Mouse (Mus musculus): ENCODE data around the gene Hbq1a.

Hbq1a gene

GRCm38 (mm10) chr11:32299865-32300264 lies at the start of gene Hbq1a:
Gene Hbq1a, plus strand, starts transcription at chr11:32300069.
- peak; percentile 75 to 83 for DNase-seq (ENCODE audit: low spot score in 2 of 2)

DNA sequence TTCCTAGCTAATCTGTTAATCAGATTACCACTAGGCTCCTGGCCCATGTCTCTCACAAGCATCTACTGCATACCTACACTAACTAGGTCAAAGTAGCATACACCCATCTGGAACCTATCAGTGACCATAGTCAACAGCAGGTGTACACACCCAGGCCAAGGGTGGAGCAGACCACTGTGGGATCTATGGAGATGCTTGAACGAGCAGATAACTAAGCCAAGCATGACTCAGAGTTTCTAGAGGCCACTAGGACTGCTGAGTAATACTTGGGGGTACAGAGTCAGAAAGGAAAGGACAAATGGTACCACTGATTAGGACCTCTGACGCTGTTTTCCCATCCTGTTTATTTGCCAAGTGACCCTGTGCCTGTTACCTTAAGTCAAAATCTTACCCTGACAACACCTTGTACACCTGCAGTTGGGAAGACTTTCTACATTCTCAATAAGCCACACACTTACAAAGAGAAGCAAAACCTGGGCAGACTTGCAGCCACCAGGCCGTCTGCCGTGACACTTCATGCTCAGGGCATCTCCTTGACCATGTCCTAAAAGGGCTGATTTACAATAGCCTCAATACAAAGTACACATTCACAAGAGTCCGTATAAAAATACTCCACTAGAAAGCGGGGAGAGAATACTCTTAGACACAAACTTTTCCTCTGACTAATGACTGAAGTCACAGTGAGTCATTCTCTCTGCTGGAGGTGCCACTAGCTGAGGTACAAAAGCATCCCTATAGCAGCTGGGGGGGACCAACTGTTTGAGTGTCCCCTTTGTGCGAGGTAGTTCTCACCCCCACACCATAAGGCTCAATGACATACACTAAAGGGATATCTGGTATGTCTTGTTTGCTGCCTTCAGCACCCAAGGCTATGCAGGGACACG lies 48.7 kb upstream of the Hbq1a start:
- peak in 1 of 2 experiments; percentile 75 for DNase-seq (ENCODE audit: low spot score in 2 of 2)

DNA sequence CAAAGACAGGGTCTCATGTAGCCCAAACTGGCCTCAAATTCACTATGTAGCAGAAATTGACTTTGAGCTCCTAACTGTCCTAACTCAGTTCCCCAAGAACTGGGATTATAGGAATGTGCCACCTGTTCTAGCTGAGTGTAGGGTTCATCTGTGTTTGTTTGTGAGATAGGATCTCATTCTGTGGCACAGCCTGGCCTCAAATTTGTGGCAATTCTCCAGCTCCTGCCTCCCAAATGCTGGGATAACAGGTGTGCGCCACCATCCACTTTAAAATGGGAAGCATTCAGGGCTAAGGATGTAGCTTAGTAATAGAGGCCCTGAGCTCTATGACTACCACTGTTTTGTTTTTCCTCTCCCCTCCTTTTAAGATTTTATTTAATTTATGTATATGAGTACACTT lies 46.7 kb upstream of the Hbq1a start:
- no peak for DNase-seq (ENCODE audit: low spot score in 2 of 2)

DNA sequence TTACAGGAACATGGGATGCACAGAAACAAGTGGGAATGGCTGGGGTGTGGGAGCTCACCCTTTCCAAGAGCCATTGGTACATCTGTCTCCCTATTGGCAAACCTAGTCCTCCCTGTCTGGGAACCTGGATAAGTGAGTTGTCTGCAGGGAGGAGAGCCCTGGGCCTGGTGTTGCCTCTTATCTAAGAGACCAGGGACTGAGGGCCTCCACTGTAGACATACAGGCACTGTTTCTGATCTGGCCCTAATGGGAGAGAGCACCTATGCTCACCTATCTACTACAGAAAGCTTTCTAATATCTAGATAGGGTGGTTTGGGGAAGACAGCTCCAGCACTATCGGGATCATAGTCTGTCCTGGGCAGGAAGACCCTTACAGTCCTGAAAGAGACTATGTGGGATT lies 43.7 kb upstream of the Hbq1a start:
- peak; percentile 70 to 73 for DNase-seq (ENCODE audit: low spot score in 2 of 2)

DNA sequence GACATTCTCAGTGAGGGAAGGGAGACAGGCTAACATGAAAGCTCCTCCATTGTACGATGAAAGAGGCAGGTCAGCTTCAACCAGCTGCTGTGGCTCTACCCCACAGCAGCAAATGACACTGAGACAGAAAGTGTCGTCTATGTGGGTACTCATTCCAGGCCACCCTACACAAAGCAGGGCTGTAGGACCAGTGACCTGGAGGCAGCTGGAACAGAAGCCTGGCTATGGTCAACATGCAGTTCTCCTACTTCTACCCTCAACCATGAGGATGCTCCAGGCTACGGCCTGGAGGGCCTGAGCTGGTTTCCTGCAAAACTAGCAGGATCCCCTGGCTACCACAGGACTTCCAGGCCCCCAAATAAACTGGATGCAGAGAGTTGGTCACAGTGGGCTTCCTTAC lies 43.3 kb upstream of the Hbq1a start:
- peak in 1 of 2 experiments; percentile 61 for DNase-seq (ENCODE audit: low spot score in 2 of 2)

DNA sequence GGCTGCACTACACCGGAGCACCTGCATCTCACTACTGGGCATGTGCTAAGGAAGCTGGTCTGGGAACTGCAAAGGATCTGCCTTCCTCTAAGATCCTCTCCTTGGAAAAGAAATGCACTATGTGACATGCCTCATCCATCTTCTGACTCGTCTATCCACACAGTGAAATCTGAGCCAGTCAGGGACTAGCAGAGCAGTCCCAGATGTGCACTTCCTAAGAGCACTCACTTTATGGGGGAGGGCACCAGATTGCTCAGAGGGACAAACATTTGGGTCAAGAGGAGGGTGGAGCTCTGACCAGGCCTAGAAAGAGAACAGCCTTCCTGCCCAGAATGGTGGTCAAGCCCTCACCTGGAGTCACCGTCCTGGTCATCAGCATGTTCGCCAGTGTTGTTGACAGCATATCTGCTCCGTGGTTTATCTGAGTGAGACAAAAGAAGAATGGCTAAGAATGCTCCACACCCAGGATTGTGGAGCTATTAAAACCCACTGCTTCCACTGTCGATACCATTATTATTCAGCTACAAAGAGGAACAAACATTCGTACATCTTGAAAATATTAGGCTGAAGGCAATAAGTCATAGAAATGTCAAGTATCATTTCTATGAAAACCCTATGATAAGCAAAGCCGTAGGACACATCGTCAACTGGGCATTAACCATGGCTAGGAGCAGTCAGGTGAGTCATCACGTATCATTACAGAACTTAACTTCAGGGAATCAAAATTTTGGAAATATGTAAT lies 37.0 kb upstream of the Hbq1a start:
- no peak for DNase-seq (ENCODE audit: low spot score in 2 of 2)

- peak in 1 of 2 experiments; percentile 58 for DNase-seq (ENCODE audit: low spot score in 2 of 2)
Observed at GRCm38 (mm10) chr11:32265117-32265738, 34.6 kb upstream of the Hbq1a start.

DNA sequence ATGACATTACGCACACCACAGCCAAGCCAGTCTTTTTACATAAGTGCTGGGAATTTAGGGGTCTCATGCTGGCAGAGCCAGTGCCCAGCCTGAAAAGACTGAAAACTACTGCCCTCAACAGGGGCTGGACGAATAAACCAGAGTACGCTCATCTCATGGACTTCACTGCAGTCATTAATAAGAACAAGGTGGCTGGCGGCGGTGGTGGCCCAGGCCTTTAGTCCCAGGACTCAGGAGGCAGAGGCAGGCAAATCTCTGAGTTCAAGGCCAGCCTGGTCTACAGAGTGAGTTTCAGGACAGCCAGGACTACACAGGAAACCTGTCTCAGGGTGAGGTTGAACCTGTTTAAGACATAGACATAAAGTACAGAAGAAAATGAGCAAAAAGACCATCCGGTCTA lies 33.7 kb upstream of the Hbq1a start:
- DNase-seq (ENCODE audit: low spot score in 2 of 2), result peak in 1 of 2 experiments; percentile 46

DNA sequence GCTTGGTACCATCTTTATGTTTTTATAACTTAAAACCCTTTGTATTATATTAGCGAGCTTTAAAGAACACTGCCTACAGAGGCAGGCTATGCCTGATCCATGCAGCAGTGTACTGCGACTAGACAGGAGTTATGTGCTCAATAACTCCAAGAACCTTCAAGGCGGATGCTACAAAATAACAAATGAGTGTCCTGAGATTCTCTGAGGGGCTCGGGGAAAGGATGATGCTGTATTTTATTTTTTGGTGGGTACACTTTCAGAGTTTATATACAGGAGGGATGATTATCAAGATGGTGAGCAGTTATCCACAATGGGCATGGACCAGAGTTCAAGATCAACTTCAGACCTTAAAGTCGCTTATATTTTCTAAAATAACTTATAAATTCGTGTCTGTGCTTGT lies 33.1 kb upstream of the Hbq1a start:
- no peak for DNase-seq (ENCODE audit: low spot score in 2 of 2)

- DNase-seq (ENCODE audit: low spot score in 2 of 2), result peak; percentile 96 to 97
Observed at GRCm38 (mm10) chr11:32267188-32267884, 32.5 kb upstream of the Hbq1a start, which contains the start of gene Nprl3. Gene Nprl3, minus strand, starts transcription at chr11:32267707.

DNA sequence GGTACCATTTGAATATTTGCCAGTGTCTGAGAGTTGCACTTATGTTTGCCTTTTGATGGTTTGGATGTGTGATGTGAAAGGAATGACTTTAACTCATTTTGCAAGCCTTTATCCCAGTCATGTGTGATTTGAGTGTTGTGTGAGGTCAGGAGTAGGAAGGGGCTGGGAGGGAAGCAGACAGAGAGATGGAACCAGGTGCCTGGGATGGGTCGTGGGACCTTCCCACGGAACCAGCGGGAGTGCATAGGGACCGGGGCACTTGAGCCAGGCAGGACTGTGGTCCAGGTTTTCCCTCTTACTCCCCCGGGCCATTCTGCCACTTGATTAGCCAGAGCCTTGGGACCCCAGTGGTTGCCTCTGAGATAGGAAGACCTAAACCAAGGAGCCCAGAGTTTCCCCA lies 31.9 kb upstream of the Hbq1a start:
- DNase-seq (ENCODE audit: low spot score in 2 of 2), result peak in 1 of 2 experiments; percentile 49

GRCm38 (mm10) chr11:32268952-32269351 lies 30.9 kb upstream of the Hbq1a start:
- DNase-seq (ENCODE audit: low spot score in 2 of 2), result peak in 1 of 2 experiments; percentile 81

GRCm38 (mm10) chr11:32271178-32271577 lies 28.7 kb upstream of the Hbq1a start:
- DNase-seq (ENCODE audit: low spot score in 2 of 2), result no peak

DNA sequence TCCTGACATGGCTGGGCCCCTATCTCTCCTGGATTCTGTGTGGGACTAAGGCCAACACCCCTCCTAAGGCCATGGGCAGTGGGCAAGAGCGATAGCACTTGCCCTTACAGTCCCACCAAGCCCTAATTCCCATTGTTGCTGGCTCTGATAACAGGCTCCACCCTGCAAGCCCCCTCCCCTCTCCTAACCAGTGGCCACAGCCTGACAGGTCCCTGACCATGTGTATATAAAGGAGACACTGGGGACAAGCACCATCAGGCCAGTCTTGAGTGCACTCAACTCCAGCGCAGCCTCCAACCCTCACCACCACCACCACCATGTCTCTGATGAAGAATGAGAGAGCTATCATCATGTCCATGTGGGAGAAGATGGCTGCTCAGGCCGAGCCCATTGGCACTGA lies 23.5 kb upstream of the Hbq1a start, which contains the start of gene Hba-x:
Hba-x (plus strand) TSS at position 54 of the 400 bp plus-strand sequence.
- no peak for DNase-seq (ENCODE audit: low spot score in 2 of 2)

DNA sequence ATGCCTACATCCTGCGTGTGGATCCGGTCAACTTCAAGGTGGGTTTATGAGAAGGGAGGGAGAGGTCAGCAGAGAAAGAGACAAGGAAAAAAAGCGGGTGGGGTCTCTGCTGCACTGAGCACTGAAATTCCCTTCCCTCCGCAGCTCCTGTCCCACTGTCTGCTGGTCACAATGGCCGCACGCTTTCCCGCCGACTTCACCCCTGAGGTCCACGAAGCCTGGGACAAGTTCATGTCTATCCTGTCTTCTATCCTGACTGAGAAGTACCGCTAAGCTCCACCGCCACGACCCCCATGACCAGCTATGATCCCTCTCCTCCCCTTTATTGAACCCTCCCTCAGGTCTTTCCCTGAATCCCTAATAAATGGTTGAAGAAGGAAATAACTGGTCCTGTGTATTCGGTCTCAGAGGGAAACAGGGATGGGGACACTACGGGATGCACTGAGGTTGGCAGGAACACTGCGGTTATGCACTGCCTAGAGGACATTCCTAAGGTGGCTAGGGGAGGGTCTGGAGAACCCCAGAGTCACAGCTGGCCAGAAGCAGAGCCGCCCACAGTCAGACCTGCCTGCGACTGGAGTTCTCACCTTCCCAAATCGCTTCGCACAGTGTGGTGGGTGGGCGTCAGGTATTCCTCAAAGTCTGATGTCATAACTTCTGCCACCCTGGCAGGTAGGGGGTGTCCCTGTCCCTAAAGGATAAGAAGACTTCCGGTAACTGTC lies 22.0 kb upstream of the Hbq1a start:
- no peak for DNase-seq (ENCODE audit: low spot score in 2 of 2)

- no peak for DNase-seq (ENCODE audit: low spot score in 2 of 2)
Observed at GRCm38 (mm10) chr11:32278458-32278957, 21.4 kb upstream of the Hbq1a start.

- DNase-seq (ENCODE audit: low spot score in 2 of 2), result peak in 1 of 2 experiments; percentile 36
Observed at GRCm38 (mm10) chr11:32280646-32281045, 19.2 kb upstream of the Hbq1a start.

DNA sequence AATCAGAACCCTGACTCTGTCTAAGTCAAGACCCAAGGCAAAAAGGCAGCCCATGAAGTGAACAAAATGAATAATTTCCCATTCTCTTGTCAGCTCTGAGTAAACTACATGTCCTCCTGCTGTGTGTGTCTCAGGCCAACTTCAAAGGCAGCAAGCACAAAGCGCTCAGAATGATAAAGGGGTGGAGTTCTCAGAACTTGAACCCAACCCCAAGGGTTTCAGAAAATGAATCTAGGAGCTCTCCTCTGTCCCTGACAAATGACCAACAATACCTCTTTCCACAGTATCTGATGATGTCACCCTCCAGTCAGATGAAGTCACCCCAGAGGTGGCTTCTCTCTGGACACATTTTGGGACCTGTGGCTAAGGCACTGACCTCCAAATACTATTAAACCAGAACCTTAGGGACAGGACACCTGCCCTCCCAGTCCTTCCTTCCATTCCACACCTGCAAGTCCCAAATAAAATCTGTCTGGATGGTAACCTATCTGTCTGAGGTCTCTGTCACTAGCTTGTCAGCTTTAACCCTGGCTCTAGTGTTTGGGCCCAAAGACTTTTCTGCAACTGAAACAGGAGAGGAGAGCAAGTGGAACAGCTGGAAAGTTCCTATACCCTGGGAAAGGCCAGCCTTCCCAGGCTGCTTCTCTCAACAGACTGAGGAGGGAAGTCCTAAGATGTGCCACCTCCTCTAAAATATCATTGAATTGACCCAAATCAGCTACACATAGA lies 18.3 kb upstream of the Hbq1a start:
- DNase-seq (ENCODE audit: low spot score in 2 of 2), result peak in 1 of 2 experiments; percentile 48

DNA sequence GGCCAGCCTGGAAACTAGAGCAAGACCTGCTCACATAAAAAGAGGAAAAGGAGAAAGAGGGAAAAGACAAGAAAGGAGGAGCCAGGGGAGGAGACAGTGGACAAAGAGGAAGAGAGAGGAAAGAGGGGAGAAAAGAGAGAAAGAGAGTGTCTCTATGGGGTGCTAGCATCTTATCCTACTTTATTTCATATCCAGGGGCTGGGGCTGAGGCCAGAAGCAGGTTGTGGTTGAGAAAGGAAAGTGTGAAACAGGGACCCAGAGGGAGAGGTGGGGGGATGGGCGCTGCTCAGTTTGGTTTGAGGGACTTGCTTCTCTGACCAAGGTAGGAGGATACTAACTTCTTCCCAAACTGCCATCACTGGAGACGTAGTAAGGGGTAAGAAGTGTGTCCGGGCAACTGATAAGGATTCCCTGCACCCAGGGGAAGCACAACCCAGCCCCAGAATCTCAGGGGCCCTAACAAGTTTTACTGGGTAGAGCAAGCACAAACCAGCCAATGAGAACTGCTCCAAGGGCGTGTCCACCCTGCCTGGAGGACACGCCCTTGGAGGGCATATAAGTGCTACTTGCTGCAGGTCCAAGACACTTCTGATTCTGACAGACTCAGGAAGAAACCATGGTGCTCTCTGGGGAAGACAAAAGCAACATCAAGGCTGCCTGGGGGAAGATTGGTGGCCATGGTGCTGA lies 16.6 kb upstream of the Hbq1a start, which contains the start of gene Hba-a1:
Hba-a1 (plus strand) TSS at position 421 of the 687 bp plus-strand sequence.
- peak; percentile 49 to 66 for DNase-seq (ENCODE audit: low spot score in 2 of 2)
